Mouse (Mus musculus): ENCODE data around the gene Crot. TPM values are rescaled to one million over a fixed set of nuclear protein-coding genes. Genes with fewer than 3 reads are reported as not detected.

Gene Crot
- polyA plus RNA-seq (2016; fragmentation: Nextera tagmentation; extraction: Ambion mirVana) = 35.4 and 40.8 TPM in 2 replicates

- WGBS = under 1% methylated on average over 51 of the region's 57 CpGs
- H3K36me3 ChIP-seq = peaks cover 21% of the 10 kb centered on the region
- H3K27me3 ChIP-seq (ENCODE audit: low read depth, poor library complexity, severe bottlenecking) = no peaks in the 10 kb centered on the region
- H3K27ac ChIP-seq = peak within 1 kb of the TSS; percentile 95
- H3K4me3 ChIP-seq = peak within 1 kb of the TSS; percentile 78
- H3K9me3 ChIP-seq (replicated peaks) = no peaks in the 10 kb centered on the region
- DNase-seq (ENCODE audit: low spot score) = peak; percentile 97
- peaks cover 10% of the 10 kb centered on the region for H3K4me1 ChIP-seq
Observed at GRCm38 (mm10) chr5:8996686-8997512, at the start of gene Crot. Gene Crot, minus strand, starts transcription at chr5:8997324.

DNA sequence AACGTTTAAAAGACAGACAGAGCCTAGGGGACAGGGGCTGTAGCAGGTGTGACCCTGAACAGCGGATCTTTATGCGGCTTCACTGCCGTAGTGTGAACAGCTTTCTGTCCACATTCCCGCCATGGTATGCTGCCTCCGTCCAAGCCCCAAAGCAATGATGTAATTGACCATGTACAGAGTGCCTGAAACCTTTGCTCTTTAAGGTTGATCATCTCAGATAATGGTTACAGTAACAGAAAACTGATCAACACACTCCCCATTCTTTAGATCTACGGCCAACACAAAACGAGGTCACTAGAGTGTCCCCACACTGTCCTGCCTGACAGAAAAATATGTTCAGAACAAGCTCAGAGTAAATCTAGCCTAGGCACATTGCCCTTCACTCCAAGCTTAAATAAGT, 48.8 kb upstream of the Crot start:
- WGBS = 91% methylated on average over 8 of the region's 8 CpGs
- no peaks in the 10 kb centered on the region for H3K9me3 ChIP-seq (replicated peaks)
- H3K27me3 ChIP-seq (ENCODE audit: low read depth, poor library complexity, severe bottlenecking) = no peaks in the 10 kb centered on the region
- 0 out of 2 replicates have a peak, but pooled peaks cover 3% of the 10 kb centered on the region for H3K4me1 ChIP-seq
- H3K27ac ChIP-seq = no peak overlapping the region
- H3K36me3 ChIP-seq = no peaks in the 10 kb centered on the region
- no peak for DNase-seq (ENCODE audit: low spot score)
- H3K4me3 ChIP-seq = no peak overlapping the region

DNA sequence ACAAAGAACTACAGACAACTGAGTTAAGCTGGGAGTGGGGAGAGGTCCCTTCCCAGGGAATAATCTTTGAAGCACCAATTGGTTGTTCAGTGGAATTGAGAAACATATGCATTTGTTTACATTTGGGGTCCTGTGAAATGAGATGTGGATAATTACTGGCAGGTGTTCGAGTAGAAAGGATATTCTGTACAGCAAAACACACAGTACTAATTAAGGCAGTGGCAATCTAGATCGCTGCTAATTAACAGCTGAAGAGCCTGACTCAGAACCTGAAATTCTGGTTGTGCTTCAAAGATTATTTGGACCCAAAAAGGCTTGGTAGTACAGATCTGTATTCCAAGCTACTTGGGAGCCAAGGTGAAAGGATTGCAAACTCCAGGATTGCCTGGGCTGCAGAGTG, 47.7 kb upstream of the Crot start:
- Histone ChIP-seq H3K9me3 (replicated peaks) (no peaks in the 10 kb centered on the region), H3K27me3 (ENCODE audit: low read depth, poor library complexity, severe bottlenecking) (no peaks in the 10 kb centered on the region), H3K4me1 (0 out of 2 replicates have a peak, but pooled peaks cover 3% of the 10 kb centered on the region), H3K4me3 (no peak overlapping the region), H3K27ac (no peak overlapping the region), H3K36me3 (no peaks in the 10 kb centered on the region)
- 40% methylated on average over 2 of the region's 2 CpGs for WGBS
- no peak for DNase-seq (ENCODE audit: low spot score)

GRCm38 (mm10) chr5:9043582-9044267, 46.6 kb upstream of the Crot start:
- 82% methylated on average over 8 of the region's 8 CpGs for WGBS
- H3K36me3 ChIP-seq = no peaks in the 10 kb centered on the region
- H3K27me3 ChIP-seq (ENCODE audit: low read depth, poor library complexity, severe bottlenecking) = no peaks in the 10 kb centered on the region
- no peak overlapping the region for H3K27ac ChIP-seq
- no peak overlapping the region for H3K4me3 ChIP-seq
- DNase-seq (ENCODE audit: low spot score) = no peak
- H3K4me1 ChIP-seq = 0 out of 2 replicates have a peak, but pooled peaks cover 3% of the 10 kb centered on the region
- H3K9me3 ChIP-seq (replicated peaks) = no peaks in the 10 kb centered on the region

- 79% methylated on average over 10 of the region's 10 CpGs for WGBS
- H3K4me1 ChIP-seq = 0 out of 2 replicates have a peak, but pooled peaks cover 3% of the 10 kb centered on the region
- no peaks in the 10 kb centered on the region for H3K9me3 ChIP-seq (replicated peaks)
- no peak for DNase-seq (ENCODE audit: low spot score)
- H3K27ac ChIP-seq = no peak overlapping the region
- no peaks in the 10 kb centered on the region for H3K27me3 ChIP-seq (ENCODE audit: low read depth, poor library complexity, severe bottlenecking)
- H3K36me3 ChIP-seq = no peaks in the 10 kb centered on the region
- no peak overlapping the region for H3K4me3 ChIP-seq
Observed at GRCm38 (mm10) chr5:9042721-9043416, 45.7 kb upstream of the Crot start.

DNA sequence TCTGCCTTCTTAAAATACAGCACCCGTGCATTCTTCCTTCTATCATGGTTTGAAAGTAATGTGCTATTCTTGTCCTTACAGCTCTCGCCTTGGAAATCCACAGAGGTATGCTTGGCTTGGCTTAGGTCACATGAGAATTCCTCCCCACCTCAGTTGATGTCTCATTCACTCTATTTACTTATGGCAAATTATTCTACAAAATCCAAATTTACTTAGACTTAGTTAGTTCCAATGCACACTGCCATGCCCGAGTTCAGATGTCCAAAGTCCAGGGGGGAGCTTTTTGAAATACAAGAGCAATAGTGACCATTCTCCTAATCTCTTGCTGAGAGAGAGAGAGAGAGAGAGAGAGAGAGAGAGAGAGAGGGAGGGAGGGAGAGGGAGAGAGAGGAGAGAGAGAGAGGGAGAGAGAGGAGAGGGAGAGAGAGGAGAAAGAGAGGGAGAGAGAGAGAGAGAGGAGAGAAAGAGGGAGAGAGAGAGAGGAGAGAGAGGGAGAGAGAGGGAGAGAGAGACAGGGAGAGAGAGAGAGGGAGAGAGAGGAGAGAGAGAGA, 43.6 kb upstream of the Crot start:
- DNase-seq (ENCODE audit: low spot score) = no peak
- H3K4me1 ChIP-seq = 0 out of 2 replicates have a peak, but pooled peaks cover 3% of the 10 kb centered on the region
- H3K36me3 ChIP-seq = no peaks in the 10 kb centered on the region
- 92% methylated on average over 3 of the region's 3 CpGs for WGBS
- no peaks in the 10 kb centered on the region for H3K27me3 ChIP-seq (ENCODE audit: low read depth, poor library complexity, severe bottlenecking)
- H3K4me3 ChIP-seq = no peak overlapping the region
- no peaks in the 10 kb centered on the region for H3K9me3 ChIP-seq (replicated peaks)
- H3K27ac ChIP-seq = no peak overlapping the region

DNA sequence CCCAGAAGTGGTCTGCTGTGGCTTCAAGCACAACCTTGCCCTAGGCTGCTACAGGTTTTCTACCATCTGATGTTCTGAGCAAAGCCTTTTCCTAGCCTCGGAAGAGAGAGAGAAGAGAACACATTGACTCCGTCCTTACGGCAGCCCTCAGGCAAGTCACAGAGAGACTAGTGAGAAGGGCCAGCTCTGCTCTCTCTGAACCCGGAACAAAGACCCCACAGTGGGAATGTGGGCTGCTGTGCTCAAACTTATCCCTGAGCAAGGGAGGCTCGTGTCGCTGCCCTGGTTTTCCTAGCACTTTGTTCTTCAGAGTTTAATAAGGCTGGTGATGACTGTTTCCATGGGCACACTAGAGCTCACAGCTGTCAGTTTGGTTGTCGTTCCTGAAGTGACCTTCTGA, 42.9 kb upstream of the Crot start:
- WGBS = 76% methylated on average over 7 of the region's 7 CpGs
- Histone ChIP-seq H3K27ac (no peak overlapping the region), H3K27me3 (ENCODE audit: low read depth, poor library complexity, severe bottlenecking) (no peaks in the 10 kb centered on the region), H3K36me3 (no peaks in the 10 kb centered on the region), H3K9me3 (replicated peaks) (no peaks in the 10 kb centered on the region), H3K4me3 (no peak overlapping the region), H3K4me1 (0 out of 2 replicates have a peak, but pooled peaks cover 3% of the 10 kb centered on the region)
- no peak for DNase-seq (ENCODE audit: low spot score)

DNA sequence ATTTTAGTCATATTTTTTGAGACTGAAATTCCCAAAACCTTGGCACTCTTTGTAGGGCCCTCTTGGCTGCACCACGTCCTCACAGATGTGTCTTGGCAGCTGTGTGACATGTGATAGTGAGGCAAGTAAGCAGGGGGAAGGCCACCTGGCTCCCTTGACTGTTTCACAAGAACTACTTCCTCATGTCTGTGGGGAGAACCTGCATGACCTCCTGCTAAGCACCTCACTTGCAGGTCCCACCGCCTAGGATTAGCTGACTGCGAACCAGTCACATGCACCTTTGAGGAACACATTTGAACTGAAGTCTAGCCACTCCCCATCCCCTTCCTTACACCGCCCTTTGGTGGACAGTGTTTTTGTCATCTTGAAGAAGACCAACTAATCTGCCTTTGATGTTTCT, 40.2 kb upstream of the Crot start:
- 80% methylated on average over 4 of the region's 4 CpGs for WGBS
- Histone ChIP-seq H3K27me3 (ENCODE audit: low read depth, poor library complexity, severe bottlenecking) (no peaks in the 10 kb centered on the region), H3K9me3 (replicated peaks) (no peaks in the 10 kb centered on the region), H3K27ac (no peak overlapping the region), H3K4me1 (no peaks in the 10 kb centered on the region), H3K4me3 (no peak overlapping the region), H3K36me3 (no peaks in the 10 kb centered on the region)
- DNase-seq (ENCODE audit: low spot score) = no peak

- Histone ChIP-seq H3K27ac (no peak overlapping the region), H3K36me3 (no peaks in the 10 kb centered on the region), H3K4me3 (no peak overlapping the region), H3K27me3 (ENCODE audit: low read depth, poor library complexity, severe bottlenecking) (no peaks in the 10 kb centered on the region), H3K4me1 (no peaks in the 10 kb centered on the region), H3K9me3 (replicated peaks) (no peaks in the 10 kb centered on the region)
- no peak for DNase-seq (ENCODE audit: low spot score)
- 90% methylated on average over 4 of the region's 4 CpGs for WGBS
Observed at GRCm38 (mm10) chr5:9035457-9035856, 38.3 kb upstream of the Crot start.

DNA sequence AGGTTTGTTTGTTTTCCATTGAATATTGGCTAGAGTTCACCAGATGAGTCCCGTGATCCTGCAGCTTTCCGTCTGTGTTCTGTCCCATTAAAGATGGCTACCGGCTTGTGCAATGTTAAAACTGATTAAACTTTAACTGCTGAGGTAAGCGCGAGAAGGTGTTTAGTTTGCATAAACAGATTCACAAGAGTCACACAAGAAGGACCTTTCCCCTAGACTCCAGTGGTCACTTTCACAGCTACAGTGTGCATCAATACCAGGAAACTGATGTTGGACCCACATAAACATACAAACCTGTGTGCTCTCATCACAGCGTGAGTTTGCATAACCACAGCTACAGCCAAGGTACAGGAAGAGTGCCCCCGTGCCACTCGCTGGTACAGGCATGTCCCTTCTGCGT, 37.4 kb upstream of the Crot start:
- no peak for DNase-seq (ENCODE audit: low spot score)
- H3K4me3 ChIP-seq = no peak overlapping the region
- WGBS = 95% methylated on average over 9 of the region's 9 CpGs
- no peak overlapping the region for H3K27ac ChIP-seq
- no peaks in the 10 kb centered on the region for H3K36me3 ChIP-seq
- no peaks in the 10 kb centered on the region for H3K27me3 ChIP-seq (ENCODE audit: low read depth, poor library complexity, severe bottlenecking)
- no peaks in the 10 kb centered on the region for H3K4me1 ChIP-seq
- no peaks in the 10 kb centered on the region for H3K9me3 ChIP-seq (replicated peaks)

DNA sequence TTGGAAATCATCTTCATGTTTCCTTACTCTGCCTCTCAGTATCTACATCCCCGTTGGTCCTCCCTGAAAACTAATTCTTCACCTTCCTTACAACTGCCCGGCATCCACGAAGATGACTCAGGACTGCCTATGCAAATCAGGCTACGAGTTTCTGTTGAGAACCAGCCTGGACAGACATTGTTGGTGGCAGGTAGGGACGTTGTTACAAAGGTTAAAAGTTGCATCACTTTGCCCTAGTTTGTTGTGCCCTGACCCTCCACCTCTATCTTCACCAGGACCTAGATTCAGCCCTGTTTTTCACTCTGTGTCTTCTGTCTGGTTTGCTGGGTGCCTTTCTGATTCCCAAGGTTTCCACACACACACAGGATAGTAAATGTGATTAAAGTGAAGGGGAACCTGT, 36.7 kb upstream of the Crot start:
- no peak for DNase-seq (ENCODE audit: low spot score)
- no peaks in the 10 kb centered on the region for H3K36me3 ChIP-seq
- H3K27ac ChIP-seq = no peak overlapping the region
- H3K27me3 ChIP-seq (ENCODE audit: low read depth, poor library complexity, severe bottlenecking) = no peaks in the 10 kb centered on the region
- no peaks in the 10 kb centered on the region for H3K4me1 ChIP-seq
- WGBS = 89% methylated on average over 5 of the region's 5 CpGs
- H3K9me3 ChIP-seq (replicated peaks) = no peaks in the 10 kb centered on the region
- no peak overlapping the region for H3K4me3 ChIP-seq

DNA sequence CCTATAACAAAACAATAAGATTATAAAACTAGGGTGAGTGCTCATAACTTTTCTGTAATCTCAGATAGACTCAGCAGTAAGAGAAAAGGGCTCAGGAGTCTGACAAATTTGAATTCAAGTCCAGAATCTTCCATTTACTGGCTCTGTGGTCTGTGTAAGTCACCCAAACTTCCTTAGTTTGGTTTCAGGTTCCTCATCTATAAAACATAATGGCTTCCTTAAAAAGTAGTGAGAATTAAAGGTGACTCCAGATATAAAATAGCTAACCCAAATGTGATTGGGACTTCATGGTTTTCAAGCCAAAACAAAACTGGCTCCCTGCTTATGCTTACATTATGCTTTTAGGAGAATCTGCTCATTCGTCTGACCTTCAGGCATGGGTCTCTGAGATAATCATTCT, 35.5 kb upstream of the Crot start:
- H3K4me3 ChIP-seq = no peak overlapping the region
- H3K4me1 ChIP-seq = no peaks in the 10 kb centered on the region
- H3K27me3 ChIP-seq (ENCODE audit: low read depth, poor library complexity, severe bottlenecking) = no peaks in the 10 kb centered on the region
- H3K9me3 ChIP-seq (replicated peaks) = no peaks in the 10 kb centered on the region
- 93% methylated on average over 1 of the region's 1 CpGs for WGBS
- no peaks in the 10 kb centered on the region for H3K36me3 ChIP-seq
- no peak for DNase-seq (ENCODE audit: low spot score)
- H3K27ac ChIP-seq = no peak overlapping the region
